Mouse (Mus musculus): Measurements from ENCODE around the gene Sp6.

GRCm38 (mm10) chr11:96963580-96963979, 49.6 kb upstream of the Sp6 start:
- peak; percentile 94 for TF ChIP-seq CTCF (IDR thresholded peaks at IDR 0.05; ENCODE audit: low read depth)
- no peak for TF ChIP-seq EP300 (optimal IDR thresholded peaks at IDR 0.05)
